Mouse (Mus musculus) kidney, adult 2 months (tissue): ENCODE data around the gene Wdr64. TPM values are rescaled to one million over a fixed set of nuclear protein-coding genes. Genes with fewer than 3 reads are reported as not detected.

ENCODE experiments used
- DNase-seq: peaks from one replicate; pipeline ENCODE4 v3.0.0; 2021
- H3K27ac ChIP-seq: fragments of 200-500 bp; 2 replicates; pipeline ENCODE4 v1.5.1; 2012; ENCODE audit warnings: low read depth, low read length, control low read depth, inconsistent platforms; ENCODE audit not compliant: insufficient read depth
- H3K27me3 ChIP-seq: fragments of 200-500 bp; replicated peaks from 2 replicates; pipeline ENCODE4 v1.6.1; 2012; ENCODE audit warnings: mild to moderate bottlenecking, moderate library complexity, low read length, inconsistent platforms; ENCODE audit not compliant: control insufficient read depth, insufficient read depth
- H3K36me3 ChIP-seq: fragments of 200-500 bp; 2 replicates; pipeline ENCODE4 v1.6.1; 2012; ENCODE audit warnings: mild to moderate bottlenecking, moderate library complexity, low read length, inconsistent platforms; ENCODE audit not compliant: control insufficient read depth, insufficient read depth
- H3K4me1 ChIP-seq: fragments of 200-500 bp; 2 replicates; pipeline ENCODE4 v1.6.1; 2011; ENCODE audit warnings: low read length; ENCODE audit not compliant: control insufficient read depth, insufficient read depth
- H3K4me3 ChIP-seq: fragments of 200-500 bp; 2 replicates; pipeline ENCODE4 v1.5.1; 2011; ENCODE audit warnings: mild to moderate bottlenecking, low read depth, low read length, control low read depth; ENCODE audit not compliant: insufficient read depth
- CTCF ChIP-seq: fragments of 200-500 bp; conservative IDR thresholded peaks from 2 replicates; pipeline ENCODE4 v1.5.1; 2011; ENCODE audit warnings: low read depth, mild to moderate bottlenecking, control low read depth, low read length, moderate library complexity, mixed read lengths; ENCODE audit not compliant: insufficient read depth, insufficient read length
- POLR2A ChIP-seq: fragments of 200-500 bp; IDR thresholded peaks from one replicate; pipeline ENCODE4 v1.6.1; 2011; ENCODE audit warnings: low read depth, low read length, control low read depth
- WGBS: fragments of 180-500 bp; shearing (Covaris S2); methylation state at CpG from one replicate; pipeline ENCODE4 v1.1.7; 2018; 5-methylcytosine and 5-hydroxymethylcytosine counted together
- polyA plus RNA-seq: library from polyadenylated mRNA; depleted of rRNA; stranded (reverse); fragments of >200 nt; gene quantifications from 2 replicates; pipeline ENCODE4 v1.2.3, GENCODE M21; 2012

The Wdr64 gene
- polyA plus RNA-seq, 1 experiment = 0.03 TPM

GRCm38 (mm10) chr1:175693429-175693960 lies 4.9 kb upstream of the Wdr64 start:
- TF ChIP-seq POLR2A = no peak
- TF ChIP-seq CTCF = no peak
- no peak for DNase-seq
- Histone ChIP-seq H3K27ac (no peak overlapping the region), H3K36me3 (no peaks in the 10 kb centered on the region), H3K4me3 (no peak overlapping the region), H3K4me1 (peaks cover 5% of the 10 kb centered on the region; the same call in 1 of the 2 replicates), H3K27me3 (no peaks in the 10 kb centered on the region)
- 38% methylated on average over 12 of the region's 12 CpGs for WGBS

- Histone ChIP-seq H3K27ac (no peak overlapping the region), H3K4me1 (no peaks in the 10 kb centered on the region), H3K27me3 (no peaks in the 10 kb centered on the region), H3K4me3 (no peak overlapping the region), H3K36me3 (no peaks in the 10 kb centered on the region)
- no peak for DNase-seq
- TF ChIP-seq CTCF (no peak), POLR2A (no peak)
- 63% methylated on average over 3 of the region's 3 CpGs for WGBS
These were observed 982 bp downstream of the Wdr64 start for GRCm38 (mm10) chr1:175699375-175699774.

- Histone ChIP-seq H3K4me1 (no peaks in the 10 kb centered on the region), H3K4me3 (no peak overlapping the region), H3K36me3 (no peaks in the 10 kb centered on the region), H3K27me3 (no peaks in the 10 kb centered on the region), H3K27ac (no peak overlapping the region)
- WGBS = 21% methylated on average over 4 of the region's 4 CpGs
- DNase-seq = no peak
- TF ChIP-seq CTCF = no peak
- TF ChIP-seq POLR2A = no peak
These were observed 1.4 kb downstream of the Wdr64 start for GRCm38 (mm10) chr1:175699796-175700195.

GRCm38 (mm10) chr1:175701145-175701544 lies 2.8 kb downstream of the Wdr64 start:
- H3K27me3 ChIP-seq = no peaks in the 10 kb centered on the region
- no peak for DNase-seq
- no peak overlapping the region for H3K27ac ChIP-seq
- 52% methylated on average over 4 of the region's 4 CpGs for WGBS
- H3K4me3 ChIP-seq = no peak overlapping the region
- TF ChIP-seq POLR2A (no peak), CTCF (no peak)
- H3K36me3 ChIP-seq = no peaks in the 10 kb centered on the region
- H3K4me1 ChIP-seq = no peaks in the 10 kb centered on the region

GRCm38 (mm10) chr1:175707599-175707998 lies 9.2 kb downstream of the Wdr64 start:
- TF ChIP-seq POLR2A = no peak
- TF ChIP-seq CTCF = no peak
- H3K4me3 ChIP-seq = no peak overlapping the region
- DNase-seq = no peak
- H3K4me1 ChIP-seq = no peaks in the 10 kb centered on the region
- WGBS = 52% methylated on average over 5 of the region's 5 CpGs
- no peak overlapping the region for H3K27ac ChIP-seq
- H3K36me3 ChIP-seq = no peaks in the 10 kb centered on the region
- no peaks in the 10 kb centered on the region for H3K27me3 ChIP-seq

GRCm38 (mm10) chr1:175708013-175708412 lies 9.6 kb downstream of the Wdr64 start:
- no peak for DNase-seq
- TF ChIP-seq POLR2A (no peak), CTCF (no peak)

GRCm38 (mm10) chr1:175712338-175712909 lies 14.0 kb downstream of the Wdr64 start:
- Histone ChIP-seq H3K4me3 (no peak overlapping the region), H3K36me3 (no peaks in the 10 kb centered on the region), H3K27me3 (no peaks in the 10 kb centered on the region), H3K4me1 (no peaks in the 10 kb centered on the region), H3K27ac (no peak overlapping the region)
- DNase-seq = no peak
- TF ChIP-seq POLR2A (no peak), CTCF (no peak)
- WGBS = 81% methylated on average over 11 of the region's 11 CpGs

More at GRCm38 (mm10) chr1:175708013-175708412, 9.6 kb downstream of the Wdr64 start:
- Histone ChIP-seq H3K4me1 (no peaks in the 10 kb centered on the region), H3K36me3 (no peaks in the 10 kb centered on the region), H3K4me3 (no peak overlapping the region), H3K27me3 (no peaks in the 10 kb centered on the region), H3K27ac (no peak overlapping the region)
